Mouse (Mus musculus) v-Abl transformed pro-B cells (cell line): ENCODE results near the gene 4933434E20Rik.

Source experiments
- in situ Hi-C, 2 experiments: fragments of 400-800 bp; cut with MboI; formaldehyde crosslinking; loops; one replicate each; pipeline ENCODE4 v1.15.1; 2025; ENCODE audit not compliant: unreplicated experiment in 2 of 2

4933434E20Rik gene

GRCm38 (mm10) chr3:90051441-90052350, at the start of gene 4933434E20Rik:
TSS of gene 4933434E20Rik (plus strand) at chr3:90051636.
- in situ Hi-C loops = no loop called here

DNA sequence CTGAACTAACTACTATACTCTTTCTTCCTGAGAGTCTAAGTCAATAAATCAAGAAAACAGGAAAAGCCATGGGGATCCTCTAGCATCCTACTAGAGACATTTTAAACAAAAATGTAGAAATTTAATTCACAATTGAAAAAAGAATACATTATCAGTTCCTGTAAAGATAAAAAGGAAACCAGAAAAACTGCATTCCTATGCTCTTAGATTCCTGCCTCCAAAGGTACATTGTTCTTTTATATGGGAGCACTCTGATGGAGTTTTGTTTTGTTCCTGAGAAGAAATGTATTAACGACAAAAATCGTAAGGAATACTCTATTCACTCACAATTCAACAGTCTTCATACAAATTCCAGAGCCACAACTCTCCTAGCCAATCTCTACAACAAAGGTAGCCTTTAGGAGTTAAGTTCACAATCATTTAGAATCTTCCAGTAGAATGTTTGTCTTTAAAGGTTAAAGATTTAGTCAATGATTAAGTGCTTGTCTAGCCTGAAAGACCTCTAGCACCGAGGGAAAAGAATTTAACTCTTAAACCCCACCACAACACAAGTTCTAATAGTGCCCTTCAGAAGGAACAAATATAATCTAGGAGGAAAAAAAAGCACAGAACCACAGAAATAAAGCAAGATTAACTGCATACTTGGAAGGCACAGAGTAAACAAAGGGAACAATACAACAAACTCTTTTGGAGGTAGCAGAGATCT, 47.2 kb upstream of the 4933434E20Rik start:
- in situ Hi-C loops = loop anchor here in 1 of 2 experiments (25.0 kb wide), 1 partner anchor 942 kb away; no protein-coding TSS in a partner anchor

DNA sequence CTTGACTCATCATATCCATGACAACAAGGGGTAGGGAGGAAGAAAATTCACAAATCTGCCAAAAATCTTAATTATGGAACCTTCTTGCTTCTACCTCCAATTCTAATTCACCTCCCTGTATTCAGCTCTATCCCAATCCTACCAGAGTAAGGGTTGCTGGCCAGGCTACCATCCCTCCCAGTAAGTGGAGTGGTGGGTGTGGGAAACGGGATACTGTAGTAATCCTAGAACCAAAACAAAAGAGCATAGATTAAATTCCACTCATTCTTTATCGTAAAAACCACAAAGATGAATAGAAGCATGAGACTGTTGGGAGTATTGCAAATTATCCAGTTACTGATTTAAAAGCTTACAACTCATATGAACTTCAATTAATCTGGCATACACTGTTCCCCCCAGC, 41.1 kb upstream of the 4933434E20Rik start:
- in situ Hi-C loops = loop anchor here (5.0 to 25.0 kb wide), 2 partner anchors 37 to 948 kb away; no protein-coding TSS in a partner anchor

GRCm38 (mm10) chr3:90016626-90017025, 34.8 kb upstream of the 4933434E20Rik start:
- in situ Hi-C loops = loop anchor here in 1 of 2 experiments (25.0 kb wide), 1 partner anchor 954 kb away; no protein-coding TSS in a partner anchor

- in situ Hi-C loops = loop anchor here (25.0 kb wide), 2 partner anchors 1322 to 1722 kb away; partner anchors contain the start of gene Rit1 (in 1 of the 2)
These were observed 16.8 kb upstream of the 4933434E20Rik start for GRCm38 (mm10) chr3:90034653-90035052.

GRCm38 (mm10) chr3:90036263-90036662, 15.2 kb upstream of the 4933434E20Rik start:
- in situ Hi-C loops = loop anchor here (25.0 kb wide), 2 partner anchors 1324 to 1724 kb away; partner anchors contain the start of gene Rit1 (in 1 of the 2)

DNA sequence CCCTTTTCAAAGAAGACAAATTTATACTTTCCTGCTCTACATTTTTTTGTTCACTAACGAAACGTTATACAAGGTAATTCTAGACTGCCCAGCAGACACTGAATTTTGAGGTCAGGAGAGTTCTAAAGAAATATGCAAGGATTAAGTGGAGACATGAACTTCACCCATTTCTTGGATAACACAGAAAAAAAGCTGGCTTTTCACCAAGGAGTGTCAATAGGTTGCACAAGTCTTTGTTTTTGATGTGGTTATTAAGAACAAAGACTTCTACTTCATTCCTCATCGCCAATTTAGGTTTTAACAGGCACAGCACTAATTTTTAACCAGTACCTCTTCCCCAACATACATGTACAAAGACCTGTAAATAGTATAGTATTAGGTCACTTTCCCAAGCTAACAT, 1.7 kb upstream of the 4933434E20Rik start:
- in situ Hi-C loops = loop anchor here (5.0 to 25.0 kb wide), 3 partner anchors 37 to 1737 kb away; partner anchors contain the start of gene Rit1 (in 1 of the 2)

GRCm38 (mm10) chr3:90052351-90053241, 1.2 kb downstream of the 4933434E20Rik start, which contains the start of gene Ubap2l:
TSS of gene Ubap2l (minus strand) at chr3:90052628.
- in situ Hi-C loops = no loop called here

GRCm38 (mm10) chr3:90061549-90061948, 10.1 kb downstream of the 4933434E20Rik start:
- in situ Hi-C loops = no loop called here

- in situ Hi-C loops = no loop called here
These were observed 11.1 kb downstream of the 4933434E20Rik start for GRCm38 (mm10) chr3:90062539-90062938.

DNA sequence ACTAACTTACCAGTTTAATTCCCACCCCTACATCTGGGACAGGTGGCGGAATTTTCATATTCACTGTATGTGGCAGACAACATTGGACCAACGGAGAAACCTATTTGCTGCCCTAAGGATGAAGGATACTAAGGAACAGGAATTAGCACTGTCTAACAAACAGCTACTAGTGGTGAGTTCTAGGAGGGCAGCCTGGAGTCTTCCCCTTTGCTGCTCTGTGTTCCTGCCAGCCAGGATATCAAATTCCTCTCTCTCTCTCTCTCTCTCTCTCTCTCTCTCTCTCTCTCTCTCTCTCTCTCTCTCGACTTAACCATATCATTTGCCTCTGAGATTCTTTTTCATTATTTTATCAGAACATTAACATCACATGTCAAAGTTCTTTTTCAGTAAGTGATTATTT, 12.9 kb downstream of the 4933434E20Rik start:
- in situ Hi-C loops = no loop called here

DNA sequence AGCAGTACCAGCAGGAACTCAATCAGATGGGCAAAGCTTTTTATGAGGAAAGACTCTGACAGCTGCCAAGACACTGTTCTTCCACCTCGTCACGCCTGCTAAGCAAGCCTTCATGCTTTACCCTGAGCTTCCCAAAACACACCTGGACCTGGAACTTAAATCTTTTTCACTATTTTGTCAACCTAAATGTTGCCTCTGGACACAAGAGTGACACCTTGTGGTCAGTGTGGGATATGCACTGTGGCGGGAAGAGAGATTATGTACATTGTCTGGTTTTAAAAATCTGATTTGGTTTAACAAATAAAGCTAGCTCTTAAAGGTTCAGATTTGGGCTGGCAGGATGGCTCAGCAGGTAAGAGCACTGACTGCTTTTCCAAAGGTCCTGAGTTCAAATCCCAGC, 14.1 kb downstream of the 4933434E20Rik start:
- in situ Hi-C loops = loop anchor here in 1 of 2 experiments (5.0 kb wide), 2 partner anchors 108 to 278 kb away; no protein-coding TSS in a partner anchor

- in situ Hi-C loops = loop anchor here in 1 of 2 experiments (5.0 kb wide), 2 partner anchors 111 to 281 kb away; no protein-coding TSS in a partner anchor
These were observed 16.4 kb downstream of the 4933434E20Rik start for GRCm38 (mm10) chr3:90067851-90068250.

DNA sequence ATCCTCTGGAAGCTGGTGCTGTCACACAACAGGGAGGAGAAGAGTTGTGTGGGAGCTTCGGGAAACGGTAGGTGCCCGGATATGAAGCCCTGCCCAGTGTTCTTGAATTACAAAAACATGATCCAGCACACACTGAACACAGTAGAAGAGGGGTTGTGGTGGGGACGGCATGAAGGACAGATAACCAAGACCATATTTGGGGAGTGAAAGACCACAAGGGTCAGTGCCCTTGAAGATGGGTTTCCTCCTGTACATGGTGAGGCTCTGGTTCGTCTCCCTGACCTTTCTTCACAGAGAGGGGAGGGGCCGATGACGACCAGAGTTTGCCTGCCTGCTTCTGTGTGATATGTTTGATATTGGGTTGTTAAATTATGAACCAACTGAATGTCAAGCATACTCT, 18.3 kb downstream of the 4933434E20Rik start:
- in situ Hi-C loops = loop anchor here (5.0 to 10.0 kb wide), 5 partner anchors 112 to 575 kb away; no protein-coding TSS in a partner anchor

GRCm38 (mm10) chr3:90072294-90072693, 20.9 kb downstream of the 4933434E20Rik start, which contains the start of gene Tpm3:
TSS of gene Tpm3 (plus strand) at chr3:90072649.
- in situ Hi-C loops = loop anchor here (5.0 to 10.0 kb wide), 3 partner anchors 205 to 573 kb away; no protein-coding TSS in a partner anchor

DNA sequence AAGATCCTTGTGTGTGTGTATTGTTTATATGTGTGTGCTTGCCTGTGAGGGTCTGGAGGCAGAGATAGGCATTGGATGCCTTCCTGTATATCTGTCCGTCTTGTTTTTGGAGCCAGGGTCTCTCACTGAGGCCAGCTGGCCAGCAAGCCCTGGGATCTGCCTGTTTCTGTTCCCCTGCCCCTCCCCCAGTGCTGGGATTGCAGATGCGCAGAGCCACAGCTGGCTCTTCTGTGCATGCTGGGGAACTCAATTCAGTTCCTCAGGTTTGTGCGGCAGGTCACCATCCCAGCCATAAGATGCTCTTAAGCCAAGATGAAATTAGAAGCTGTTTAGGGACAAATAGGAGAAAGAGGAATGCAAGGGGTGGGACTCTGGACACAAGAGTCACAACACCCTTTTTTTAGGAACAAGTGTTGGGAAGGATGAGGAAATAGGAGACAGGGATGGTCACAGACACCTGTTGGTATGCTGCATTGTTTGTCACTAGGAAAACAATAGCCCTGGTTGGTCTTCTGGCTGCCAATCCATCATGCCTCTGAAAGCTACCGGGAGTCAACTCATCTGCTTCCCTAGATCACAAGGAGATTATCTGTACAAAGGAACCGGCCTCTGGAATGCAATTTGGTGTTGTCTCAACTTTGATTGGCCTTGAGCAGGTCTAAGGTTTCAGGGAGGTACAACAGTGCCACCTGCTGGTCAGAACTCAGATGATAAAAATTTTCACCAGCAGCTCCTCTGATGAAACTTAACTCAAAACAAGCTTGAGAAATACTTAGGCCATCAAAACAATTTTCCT, 25.7 kb downstream of the 4933434E20Rik start:
- in situ Hi-C loops = loop anchor here (5.0 to 10.0 kb wide), 3 partner anchors 125 to 568 kb away; no protein-coding TSS in a partner anchor

DNA sequence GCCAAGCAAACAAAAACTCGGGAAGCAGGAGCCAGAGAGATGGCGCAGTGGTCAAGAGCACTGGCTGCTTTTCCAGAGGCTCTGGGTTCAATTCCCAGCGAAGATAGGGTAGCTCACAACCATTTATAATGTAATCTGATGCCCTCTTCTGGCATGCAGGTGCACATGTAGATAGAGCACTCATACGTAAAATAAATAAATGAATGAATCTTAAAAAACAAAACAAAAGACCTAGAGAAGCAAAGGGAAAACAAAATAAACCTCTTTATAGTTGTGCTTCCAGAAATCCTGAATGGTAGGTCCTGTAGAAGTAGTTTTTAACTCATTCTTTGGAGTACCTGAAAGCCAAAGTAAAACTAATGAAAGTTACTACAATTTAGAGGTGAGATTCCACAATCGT, 26.8 kb downstream of the 4933434E20Rik start:
- in situ Hi-C loops = loop anchor here (5.0 to 10.0 kb wide), 3 partner anchors 126 to 567 kb away; no protein-coding TSS in a partner anchor

DNA sequence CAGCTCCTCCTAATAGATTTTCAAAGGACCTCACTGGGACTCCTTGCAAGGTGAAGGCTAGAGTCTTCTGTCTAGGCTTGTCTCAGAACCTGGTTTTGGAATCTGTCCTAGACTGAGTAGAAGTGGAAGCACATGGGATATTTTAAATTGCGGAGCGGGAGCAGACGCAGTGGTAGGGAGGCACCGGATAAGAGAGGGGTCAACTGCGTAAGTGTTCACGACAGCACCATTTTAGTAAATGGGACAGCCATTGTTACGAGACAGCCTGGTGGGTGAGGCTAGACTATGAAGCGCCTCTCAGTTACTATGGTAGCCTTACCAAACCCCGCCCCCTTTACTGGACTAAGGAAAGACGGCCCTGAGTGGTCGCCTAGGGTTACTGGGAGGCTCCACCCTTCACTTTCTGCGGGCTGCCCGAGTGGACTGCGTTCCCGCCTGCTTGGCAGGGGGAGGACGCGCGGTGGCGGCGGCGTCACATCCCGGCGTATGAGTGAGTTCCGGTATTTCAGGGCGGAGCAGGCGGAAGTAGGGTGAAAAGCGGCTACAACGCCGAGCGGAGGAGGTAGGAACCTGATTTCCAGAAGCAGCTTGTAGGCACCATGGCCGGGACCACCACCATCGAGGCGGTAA, 27.8 kb downstream of the 4933434E20Rik start:
- in situ Hi-C loops = loop anchor here (5.0 to 10.0 kb wide), 3 partner anchors 127 to 566 kb away; no protein-coding TSS in a partner anchor
